Mouse (Mus musculus) brain, embryonic 14.5 days (tissue): ENCODE measurements around the gene Tet1.

Experiments
- CTCF ChIP-seq: fragments of 200-500 bp; IDR thresholded peaks from 2 replicates; pipeline ENCODE4 v1.5.1; 2012; ENCODE audit warnings: inconsistent platforms, mild to moderate bottlenecking, moderate library complexity, borderline replicate concordance; ENCODE audit not compliant: insufficient read depth, insufficient read length; ENCODE audit errors: extremely low read depth
- POLR2A ChIP-seq: fragments of 200-500 bp; IDR thresholded peaks from 2 replicates; pipeline ENCODE4 v1.6.1; 2012; ENCODE audit warnings: mild to moderate bottlenecking, inconsistent platforms, borderline replicate concordance; ENCODE audit not compliant: poor library complexity, insufficient read depth, insufficient read length, severe bottlenecking; ENCODE audit errors: extremely low read depth

DNA sequence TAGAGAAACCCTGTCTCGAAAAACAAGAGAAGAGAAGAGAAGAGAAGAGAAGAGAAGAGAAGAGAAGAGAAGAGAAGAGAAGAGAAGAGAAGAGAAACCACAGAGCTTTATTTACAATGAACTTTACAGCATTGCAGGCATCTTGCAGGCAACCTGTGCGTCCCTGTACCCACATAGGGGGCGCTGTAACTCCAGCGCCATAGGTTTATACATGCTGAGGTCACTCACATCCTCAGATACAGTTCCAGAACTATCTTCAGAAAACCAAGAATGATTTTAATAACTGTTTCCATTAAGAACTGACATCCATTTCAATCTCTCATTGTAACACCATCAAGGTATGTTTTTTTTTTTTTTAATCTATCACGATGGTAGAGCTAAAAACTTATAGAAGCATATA, 27.6 kb downstream of the Tet1 start:
- TF ChIP-seq POLR2A (no peak), CTCF (peak; percentile 50; the same call in 1 of the 2 replicates)
